Mouse (Mus musculus) midbrain, embryonic 12.5 days (tissue): Measurements from ENCODE around the gene Rhot2. TPM values are rescaled to one million over a fixed set of nuclear protein-coding genes. Genes with fewer than 3 reads are reported as not detected.
"Not testable (repeated sequence)": the region's sequence is repeated elsewhere in the genome, so short reads cannot be mapped to it uniquely, and the experiment has no call there.

Source experiments
- ATAC-seq: fragments of 200-750 bp; cut with Nextera tagmentation; 2 replicates; pipeline ENCODE4 v1.8.0; 2017; ENCODE audit warnings: low read depth, moderate TSS enrichment, moderate library complexity; ENCODE audit not compliant: low FRiP score
- H3K27ac ChIP-seq: fragments of 300-500 bp; sonication (generic); replicated peaks from 2 replicates; pipeline ENCODE4 v1.5.1; 2016; ENCODE audit warnings: mild to moderate bottlenecking
- H3K27me3 ChIP-seq: fragments of 300-500 bp; sonication (generic); 2 replicates; pipeline ENCODE4 v1.6.1; 2016; ENCODE audit warnings: mild to moderate bottlenecking
- H3K36me3 ChIP-seq: fragments of 300-500 bp; sonication (generic); 2 replicates; pipeline ENCODE4 v1.6.1; 2016
- H3K4me1 ChIP-seq: fragments of 300-500 bp; sonication (generic); 2 replicates; pipeline ENCODE4 v1.6.1; 2016
- H3K4me2 ChIP-seq: fragments of 300-500 bp; sonication (generic); replicated peaks from 2 replicates; pipeline ENCODE4 v1.6.1; 2016; ENCODE audit warnings: mild to moderate bottlenecking, moderate library complexity
- H3K4me3 ChIP-seq: fragments of 300-500 bp; sonication (generic); 2 replicates; pipeline ENCODE4 v1.5.1; 2016; ENCODE audit warnings: mild to moderate bottlenecking
- H3K9ac ChIP-seq: fragments of 300-500 bp; sonication (generic); replicated peaks from 2 replicates; pipeline ENCODE4 v1.6.1; 2016; ENCODE audit warnings: mild to moderate bottlenecking, moderate library complexity
- H3K9me3 ChIP-seq: fragments of 300-500 bp; sonication (generic); 2 replicates; pipeline ENCODE4 v1.6.1; 2016; ENCODE audit warnings: mild to moderate bottlenecking
- WGBS: fragments of 180-500 bp; shearing (Covaris S2); methylation state at CpG from one replicate; pipeline ENCODE4 v1.1.7; 2016; 5-methylcytosine and 5-hydroxymethylcytosine counted together
- polyA plus RNA-seq: library from polyadenylated mRNA; unstranded; fragments of >200 nt; fragmentation: Nextera tagmentation; extraction: Ambion mirVana; gene quantifications from 2 replicates; pipeline ENCODE4 v1.2.1, GENCODE M21; 2016

Rhot2 gene
- polyA plus RNA-seq, 1 experiment from 2014 or later, result 21.1 TPM

DNA sequence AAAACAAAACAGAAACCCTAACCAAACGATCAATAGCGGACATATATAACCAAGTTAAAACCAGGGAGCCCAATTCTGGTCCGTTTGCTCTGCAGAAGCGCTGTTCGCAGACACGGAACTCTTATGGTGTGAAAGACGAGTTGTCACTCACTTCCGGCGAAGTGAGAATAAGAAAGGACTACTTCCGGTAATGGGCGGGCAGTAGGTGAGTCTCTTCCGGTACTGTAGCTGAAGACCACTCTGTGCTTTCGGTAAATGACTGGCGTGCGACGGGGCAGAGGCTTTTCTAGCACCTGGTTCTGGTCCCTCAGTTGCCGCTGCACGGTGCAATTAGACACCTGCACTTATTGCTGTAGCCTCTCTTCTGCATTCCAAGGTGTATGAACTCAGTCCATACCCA, 21.2 kb downstream of the Rhot2 start, which contains the start of gene Wdr24:
TSS of gene Wdr24 (plus strand) at position 176 of the 400 bp plus-strand sequence.
- Histone ChIP-seq H3K27ac (peak within 1 kb of the TSS; percentile 43; the same call in 1 of the 2 replicates), H3K27me3 (peaks cover 30% of the 10 kb centered on the region), H3K9me3 (no peaks in the 10 kb centered on the region), H3K4me3 (peak within 1 kb of the TSS; percentile 60), H3K4me1 (peaks cover 41% of the 10 kb centered on the region), H3K4me2 (peak within 1 kb of the TSS; percentile 95), H3K36me3 (peaks cover 24% of the 10 kb centered on the region), H3K9ac (peak within 1 kb of the TSS; percentile 75)
- ATAC-seq, result peak; percentile 57
- under 1% methylated on average over 18 of the region's 18 CpGs for WGBS

DNA sequence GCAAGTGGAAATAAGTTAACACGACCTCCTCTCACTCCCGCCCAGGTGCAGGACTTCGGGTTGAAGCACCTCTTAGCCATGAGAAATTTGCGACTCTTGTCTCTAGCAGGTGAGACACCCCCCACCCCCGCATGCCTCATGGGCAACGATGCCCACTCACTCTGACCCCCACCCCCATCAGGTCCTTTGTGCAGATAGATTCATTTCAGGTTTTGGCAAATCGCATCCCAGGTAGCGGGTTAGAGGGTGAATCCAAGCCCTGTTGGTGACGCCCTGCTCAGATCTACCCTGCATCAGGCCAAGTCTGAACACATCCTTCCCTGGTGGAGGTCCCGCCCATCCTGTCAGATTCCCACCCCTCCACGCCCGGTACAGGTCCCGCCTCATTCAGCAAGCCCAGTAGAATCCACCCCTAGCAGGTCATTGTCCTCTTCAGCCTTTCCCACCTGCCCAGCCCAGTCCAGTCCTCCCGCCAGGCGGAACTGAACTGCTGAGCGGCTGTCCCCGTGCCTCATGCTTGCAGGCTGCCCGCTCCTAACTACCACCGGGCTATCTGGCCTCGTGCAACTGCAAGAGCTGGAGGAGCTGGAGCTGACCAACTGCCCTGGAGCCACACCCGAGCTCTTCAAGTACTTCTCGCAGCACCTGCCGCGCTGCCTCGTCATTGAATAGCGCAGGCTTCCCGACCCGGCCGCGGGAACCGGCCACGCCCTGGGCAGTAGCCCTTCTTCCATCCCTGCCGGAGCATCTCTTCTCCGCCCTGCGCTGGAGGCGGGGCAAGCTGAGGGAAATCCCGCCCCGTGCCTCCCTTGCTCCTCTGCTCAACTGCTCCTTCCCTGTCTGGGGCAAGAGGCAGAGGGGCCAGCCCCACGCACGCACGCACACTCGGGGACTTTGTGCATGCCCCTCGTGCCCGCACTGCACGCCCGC, 25.5 kb downstream of the Rhot2 start:
- Histone ChIP-seq H3K36me3 (peaks cover 20% of the 10 kb centered on the region), H3K27me3 (peaks cover 41% of the 10 kb centered on the region), H3K9ac (peak overlapping the region; percentile 42; the same call in 1 of the 2 replicates), H3K27ac (no peak overlapping the region), H3K4me1 (peaks cover 18% of the 10 kb centered on the region), H3K4me3 (peak overlapping the region; percentile 7; the same call in 1 of the 2 replicates), H3K4me2 (peak overlapping the region; percentile 35), H3K9me3 (no peaks in the 10 kb centered on the region)
- ATAC-seq, result no peak
- WGBS, result 6% methylated on average over 46 of the region's 46 CpGs

DNA sequence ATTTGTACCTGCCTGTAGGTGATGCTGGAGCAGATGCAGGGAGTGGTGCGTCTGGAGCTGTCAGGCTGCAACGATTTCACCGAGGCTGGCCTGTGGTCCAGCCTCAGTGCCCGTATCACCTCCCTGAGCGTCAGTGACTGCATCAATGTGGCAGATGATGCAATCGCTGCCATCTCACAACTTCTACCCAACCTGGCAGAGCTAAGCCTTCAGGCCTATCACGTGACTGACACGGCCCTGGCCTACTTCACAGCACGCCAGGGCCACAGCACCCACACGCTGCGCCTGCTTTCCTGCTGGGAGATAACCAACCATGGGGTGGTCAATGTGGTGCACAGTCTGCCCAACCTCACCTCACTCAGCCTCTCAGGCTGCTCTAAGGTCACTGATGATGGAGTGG, 27.0 kb downstream of the Rhot2 start:
- 86% methylated on average over 11 of the region's 11 CpGs for WGBS
- H3K27ac ChIP-seq, result no peak overlapping the region

DNA sequence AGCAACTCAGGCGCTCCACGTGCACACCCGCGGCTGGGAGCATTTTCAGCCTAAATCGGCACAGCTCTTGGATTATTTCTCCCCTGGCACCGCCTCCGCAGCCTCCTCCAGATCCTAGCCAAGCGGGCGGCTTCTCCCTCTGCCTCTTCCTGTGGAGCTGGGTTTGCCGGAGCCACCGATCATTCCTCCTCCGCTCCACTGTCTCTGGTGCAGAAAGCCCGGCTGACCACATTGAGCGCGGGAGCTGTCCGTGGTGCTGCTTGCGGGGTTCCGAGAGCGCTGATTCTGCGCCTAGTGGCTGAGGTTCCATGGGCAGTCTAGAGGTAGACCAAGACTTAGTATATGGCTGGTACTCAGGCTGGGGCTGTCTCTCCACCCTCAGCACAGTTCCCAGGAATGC, 31.2 kb downstream of the Rhot2 start:
- no peak overlapping the region for H3K27ac ChIP-seq
- H3K9ac ChIP-seq, result 0 out of 2 replicates have a peak overlapping the region, but pooled peaks have one; percentile 4
- peak overlapping the region; percentile 35 for H3K4me2 ChIP-seq
- no peak for ATAC-seq
- H3K4me3 ChIP-seq, result 0 out of 2 replicates have a peak overlapping the region, but pooled peaks have one; percentile 7
- peaks cover 32% of the 10 kb centered on the region for H3K4me1 ChIP-seq
- no peaks in the 10 kb centered on the region for H3K9me3 ChIP-seq
- peaks cover 31% of the 10 kb centered on the region for H3K27me3 ChIP-seq
- 4% methylated on average over 20 of the region's 20 CpGs for whole genome bisulfite sequencing
- H3K36me3 ChIP-seq, result peaks cover 20% of the 10 kb centered on the region

More for the DNA sequence above, 27.0 kb downstream of the Rhot2 start:
- H3K27me3 ChIP-seq, result peaks cover 49% of the 10 kb centered on the region
- no peak for ATAC-seq
- H3K9me3 ChIP-seq, result no peaks in the 10 kb centered on the region
- H3K36me3 ChIP-seq, result peaks cover 20% of the 10 kb centered on the region
- no peak overlapping the region for H3K4me2 ChIP-seq
- H3K9ac ChIP-seq, result no peak overlapping the region
- no peak overlapping the region for H3K4me3 ChIP-seq
- H3K4me1 ChIP-seq, result peaks cover 20% of the 10 kb centered on the region

DNA sequence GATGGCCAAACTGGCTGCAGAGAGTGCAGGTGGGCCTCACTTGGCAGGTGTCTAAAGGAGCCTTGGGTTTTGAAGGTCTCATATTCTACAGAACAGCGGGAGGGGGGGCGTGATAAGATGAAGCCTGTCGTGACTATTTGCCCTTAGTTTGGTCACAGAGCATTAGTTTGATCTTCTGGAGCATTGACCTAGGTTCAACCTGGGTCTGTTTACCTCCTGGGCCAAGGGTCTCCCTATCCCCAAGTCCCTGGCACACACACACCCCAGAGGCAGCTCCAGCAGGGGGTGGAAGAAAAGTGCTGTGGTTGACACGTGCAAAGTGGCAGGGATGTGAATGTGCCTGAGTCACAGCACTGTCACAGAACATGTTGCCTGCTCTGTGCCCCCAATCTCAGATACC, 33.8 kb downstream of the Rhot2 start:
- ATAC-seq, result no peak
- Histone ChIP-seq H3K4me1 (peaks cover 39% of the 10 kb centered on the region), H3K27me3 (peaks cover 19% of the 10 kb centered on the region), H3K4me2 (peak overlapping the region; percentile 79), H3K36me3 (no peaks in the 10 kb centered on the region), H3K9me3 (no peaks in the 10 kb centered on the region), H3K9ac (peak overlapping the region; percentile 96; the same call in 1 of the 2 replicates), H3K4me3 (peak overlapping the region; percentile 85; the same call in 1 of the 2 replicates), H3K27ac (no peak overlapping the region)
- 75% methylated on average over 4 of the region's 4 CpGs for WGBS

DNA sequence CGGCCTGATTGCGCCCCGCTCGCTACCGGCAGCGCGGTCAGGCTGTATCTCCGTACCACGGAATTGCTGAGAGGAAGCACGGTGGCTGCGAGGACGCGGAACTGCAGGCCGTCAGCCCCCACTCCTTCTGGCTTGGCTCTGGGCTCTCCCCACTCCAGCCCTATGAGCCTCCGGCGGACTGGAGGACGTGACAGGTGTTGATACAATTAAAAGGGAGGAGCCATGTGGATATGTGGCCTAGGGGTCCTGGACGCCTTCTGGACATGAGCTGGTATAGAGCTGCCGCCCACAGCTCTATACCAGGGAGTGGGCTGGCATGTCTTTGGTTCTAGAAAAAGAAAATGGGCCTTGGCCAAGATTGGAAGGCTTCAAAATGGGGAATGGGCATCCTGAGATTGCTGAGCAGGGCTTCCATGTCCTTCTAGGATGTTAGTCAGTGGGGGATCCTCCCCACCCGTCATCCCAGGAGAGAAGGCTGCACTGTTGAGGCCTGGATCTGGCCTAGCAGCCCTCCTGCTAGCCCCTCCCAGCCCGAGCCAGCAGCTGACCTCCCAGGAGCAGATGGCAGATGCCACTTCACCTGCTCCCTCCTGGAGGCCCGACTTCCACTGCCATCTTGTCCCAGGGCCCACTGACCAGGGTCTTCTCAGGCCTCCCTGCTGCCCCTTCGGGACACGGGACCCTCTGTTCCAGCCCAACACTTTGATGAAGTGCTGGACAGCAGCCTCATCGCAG, 34.9 kb downstream of the Rhot2 start:
- Histone ChIP-seq H3K4me1 (peaks cover 39% of the 10 kb centered on the region), H3K9me3 (no peaks in the 10 kb centered on the region), H3K27me3 (peaks cover 19% of the 10 kb centered on the region), H3K36me3 (no peaks in the 10 kb centered on the region), H3K4me2 (peak overlapping the region; percentile 79), H3K4me3 (peak overlapping the region; percentile 85), H3K27ac (peak overlapping the region; percentile 98), H3K9ac (peak overlapping the region; percentile 96)
- 8% methylated on average over 25 of the region's 25 CpGs for WGBS
- ATAC-seq, result peak; percentile 76

DNA sequence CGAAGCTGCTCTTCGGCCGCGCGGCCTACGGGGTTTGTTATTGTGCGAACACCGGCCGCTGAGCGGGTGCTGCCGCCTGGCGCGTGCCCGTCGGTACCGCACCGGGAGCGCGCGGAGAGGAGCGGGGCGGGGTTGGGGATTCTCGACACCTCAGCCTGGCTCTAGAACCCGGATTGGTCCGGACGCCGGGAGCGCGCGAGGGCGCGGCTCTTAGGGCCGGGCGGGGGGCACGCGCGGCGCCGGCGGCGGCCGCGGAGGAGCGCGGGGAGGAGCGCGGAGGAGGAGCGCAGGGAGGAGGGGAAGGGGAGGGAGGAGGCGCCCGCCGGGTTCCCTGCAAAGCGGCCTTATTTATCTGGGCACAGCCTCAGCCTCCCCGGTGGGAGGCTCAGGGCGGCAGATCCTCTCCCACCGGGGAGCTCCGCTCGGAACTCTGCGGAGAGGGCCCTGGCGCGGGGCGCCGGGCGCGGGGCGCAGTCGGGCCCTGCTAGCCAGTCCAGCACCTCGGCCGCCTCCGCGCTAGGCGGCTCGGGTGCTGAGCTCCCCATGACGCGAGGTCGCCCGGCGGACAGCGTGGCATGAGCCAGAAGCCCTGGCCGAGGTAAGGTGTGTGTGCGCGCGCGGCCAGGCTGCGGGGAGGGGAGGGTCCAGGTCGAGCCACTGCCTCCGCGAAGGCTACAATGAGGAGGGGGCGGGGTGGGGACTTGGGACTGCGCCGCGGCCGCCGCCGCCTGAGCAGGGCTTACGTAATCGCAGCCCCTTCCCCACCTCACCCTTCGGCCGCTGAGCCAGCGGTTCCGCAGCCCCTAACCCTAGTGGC, 35.7 kb downstream of the Rhot2 start, which contains the start of gene Fbxl16:
TSS of gene Fbxl16 (plus strand) at position 297 of the 817 bp plus-strand sequence.
- H3K27ac ChIP-seq, result peak within 1 kb of the TSS; percentile 98
- peak within 1 kb of the TSS; percentile 96 for H3K9ac ChIP-seq
- WGBS, result under 1% methylated on average over 84 of the region's 100 CpGs
- peak; percentile 81 for ATAC-seq
- H3K4me3 ChIP-seq, result peak within 1 kb of the TSS; percentile 85
- H3K4me1 ChIP-seq, result peaks cover 39% of the 10 kb centered on the region
- no peaks in the 10 kb centered on the region for H3K36me3 ChIP-seq
- no peaks in the 10 kb centered on the region for H3K9me3 ChIP-seq
- H3K27me3 ChIP-seq, result peaks cover 19% of the 10 kb centered on the region
- H3K4me2 ChIP-seq, result peak within 1 kb of the TSS; percentile 79

DNA sequence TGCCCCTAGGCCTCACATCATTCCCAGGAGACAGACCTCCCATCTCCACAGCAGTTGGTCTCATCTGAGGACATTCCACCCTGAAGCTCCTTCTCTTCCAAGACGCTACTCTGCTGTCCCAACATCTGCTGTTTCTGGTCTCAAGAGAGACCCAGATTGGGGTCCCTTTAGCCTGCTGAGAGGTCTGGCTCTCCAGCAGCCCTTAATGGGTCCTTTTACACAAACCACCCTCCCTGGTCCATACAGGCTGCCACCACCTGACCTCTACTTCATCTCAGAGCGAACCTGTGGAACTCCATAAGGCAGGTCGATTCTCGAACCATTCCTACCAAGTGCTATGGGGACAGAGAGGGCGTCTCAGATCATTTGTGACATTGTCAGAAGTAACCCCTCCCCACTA, 36.6 kb downstream of the Rhot2 start:
- Histone ChIP-seq H3K9me3 (no peaks in the 10 kb centered on the region), H3K4me2 (peak overlapping the region; percentile 79), H3K9ac (peak overlapping the region; percentile 96), H3K27ac (peak overlapping the region; percentile 98), H3K36me3 (no peaks in the 10 kb centered on the region), H3K4me3 (peak overlapping the region; percentile 85), H3K27me3 (peaks cover 15% of the 10 kb centered on the region), H3K4me1 (peaks cover 42% of the 10 kb centered on the region)
- 28% methylated on average over 5 of the region's 5 CpGs for WGBS
- no peak for ATAC-seq

DNA sequence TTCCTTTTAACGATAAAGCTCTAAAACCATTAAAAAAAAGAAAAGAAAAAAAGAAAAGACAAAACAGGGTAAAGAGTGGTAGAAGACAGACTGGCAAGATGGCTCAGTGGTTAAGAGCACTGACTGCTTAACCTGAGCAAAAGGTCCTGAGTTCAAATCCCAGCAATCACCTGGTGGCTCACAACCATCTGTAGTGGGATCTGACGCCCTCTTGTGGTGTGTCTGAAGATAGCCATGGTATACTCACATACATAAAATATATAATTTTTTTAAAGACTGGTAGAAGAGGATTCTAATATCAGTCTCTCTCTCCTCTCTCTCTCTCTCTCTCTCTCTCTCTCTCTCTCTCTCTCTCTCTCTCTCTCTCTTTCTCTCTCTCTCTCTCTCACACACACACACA, 37.2 kb downstream of the Rhot2 start:
- H3K4me1 ChIP-seq, result peaks cover 42% of the 10 kb centered on the region

DNA sequence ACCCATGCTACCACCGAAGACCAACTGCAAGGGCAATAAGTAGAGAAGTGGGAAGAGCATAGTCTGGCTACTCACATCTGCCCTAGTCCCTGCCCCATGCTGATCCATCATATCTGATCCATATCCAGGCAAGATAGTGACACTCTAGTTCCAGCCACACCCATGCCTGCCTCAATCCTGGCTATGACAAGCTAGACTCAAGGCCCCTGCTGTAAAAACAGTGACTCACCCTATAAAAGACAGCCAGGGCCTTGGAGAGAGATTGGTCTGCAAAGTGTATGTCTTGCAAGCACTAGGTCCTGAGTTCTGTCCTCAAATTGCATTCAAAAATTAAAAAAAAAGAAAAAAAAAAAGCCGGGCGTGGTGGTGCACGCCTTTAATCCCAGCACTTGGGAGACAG, 38.1 kb downstream of the Rhot2 start:
- Histone ChIP-seq H3K27me3 (peaks cover 8% of the 10 kb centered on the region; the same call in 1 of the 2 replicates), H3K27ac (no peak overlapping the region), H3K9me3 (no peaks in the 10 kb centered on the region), H3K36me3 (no peaks in the 10 kb centered on the region), H3K4me3 (no peak overlapping the region), H3K4me2 (no peak overlapping the region), H3K9ac (no peak overlapping the region), H3K4me1 (peaks cover 47% of the 10 kb centered on the region)
- no peak for ATAC-seq
- WGBS, result 90% methylated on average over 4 of the region's 4 CpGs

More for the DNA sequence above, 37.2 kb downstream of the Rhot2 start:
- not testable (repeated sequence) for H3K27me3 ChIP-seq, H3K4me2 ChIP-seq, H3K36me3 ChIP-seq, ATAC-seq, H3K9me3 ChIP-seq, H3K4me3 ChIP-seq, H3K9ac ChIP-seq
- 0 out of 2 replicates have a peak overlapping the region, but pooled peaks have one; percentile 98 for H3K27ac ChIP-seq
- 50% methylated on average over 2 of the region's 2 CpGs for WGBS
